Mouse (Mus musculus) embryonic facial prominence, embryonic 13.5 days (tissue): ENCODE data around the gene Ttc36. TPM values are rescaled to one million over a fixed set of nuclear protein-coding genes. Genes with fewer than 3 reads are reported as not detected.

ENCODE experiments used
- ATAC-seq: fragments of 200-750 bp; cut with Nextera tagmentation; 2 replicates; pipeline ENCODE4 v1.8.0; 2017; ENCODE audit warnings: low read depth; ENCODE audit not compliant: insufficient number of reproducible peaks, insufficient read depth, low FRiP score, low TSS enrichment
- H3K27ac ChIP-seq: fragments of 300-500 bp; sonication (generic); 2 replicates; pipeline ENCODE4 v1.5.1; 2015; ENCODE audit warnings: moderate library complexity, mild to moderate bottlenecking, inconsistent platforms
- H3K27me3 ChIP-seq: fragments of 300-500 bp; sonication (generic); 2 replicates; pipeline ENCODE4 v1.6.1; 2015; ENCODE audit warnings: mild to moderate bottlenecking, inconsistent platforms
- H3K36me3 ChIP-seq: fragments of 300-500 bp; sonication (generic); 2 replicates; pipeline ENCODE4 v1.6.1; 2015; ENCODE audit warnings: mild to moderate bottlenecking, inconsistent platforms
- H3K4me1 ChIP-seq: fragments of 300-500 bp; sonication (generic); 2 replicates; pipeline ENCODE4 v1.6.1; 2015; ENCODE audit warnings: inconsistent platforms
- H3K4me2 ChIP-seq: fragments of 300-500 bp; sonication (generic); 2 replicates; pipeline ENCODE4 v1.6.1; 2015; ENCODE audit warnings: moderate library complexity, mild to moderate bottlenecking, inconsistent platforms
- H3K4me3 ChIP-seq: fragments of 300-500 bp; sonication (generic); 2 replicates; pipeline ENCODE4 v1.5.1; 2015; ENCODE audit warnings: mild to moderate bottlenecking, inconsistent platforms
- H3K9ac ChIP-seq: fragments of 300-500 bp; sonication (generic); 2 replicates; pipeline ENCODE4 v1.6.1; 2015; ENCODE audit warnings: mild to moderate bottlenecking, inconsistent platforms
- H3K9me3 ChIP-seq: fragments of 300-500 bp; sonication (generic); 2 replicates; pipeline ENCODE4 v1.6.1; 2016; ENCODE audit warnings: inconsistent platforms
- WGBS: fragments of 180-500 bp; shearing (Covaris S2); methylation state at CpG from one replicate; pipeline ENCODE4 v1.1.7; 2015; ENCODE audit warnings: mixed read lengths; 5-methylcytosine and 5-hydroxymethylcytosine counted together
- polyA plus RNA-seq: library from polyadenylated mRNA; unstranded; fragments of >200 nt; fragmentation: Nextera tagmentation; extraction: Ambion mirVana; gene quantifications from 2 replicates; pipeline ENCODE4 v1.2.1, GENCODE M21; 2015

Gene Ttc36
- 2.2 TPM in 1 of 2 replicates, not detected in the other for polyA plus RNA-seq

DNA sequence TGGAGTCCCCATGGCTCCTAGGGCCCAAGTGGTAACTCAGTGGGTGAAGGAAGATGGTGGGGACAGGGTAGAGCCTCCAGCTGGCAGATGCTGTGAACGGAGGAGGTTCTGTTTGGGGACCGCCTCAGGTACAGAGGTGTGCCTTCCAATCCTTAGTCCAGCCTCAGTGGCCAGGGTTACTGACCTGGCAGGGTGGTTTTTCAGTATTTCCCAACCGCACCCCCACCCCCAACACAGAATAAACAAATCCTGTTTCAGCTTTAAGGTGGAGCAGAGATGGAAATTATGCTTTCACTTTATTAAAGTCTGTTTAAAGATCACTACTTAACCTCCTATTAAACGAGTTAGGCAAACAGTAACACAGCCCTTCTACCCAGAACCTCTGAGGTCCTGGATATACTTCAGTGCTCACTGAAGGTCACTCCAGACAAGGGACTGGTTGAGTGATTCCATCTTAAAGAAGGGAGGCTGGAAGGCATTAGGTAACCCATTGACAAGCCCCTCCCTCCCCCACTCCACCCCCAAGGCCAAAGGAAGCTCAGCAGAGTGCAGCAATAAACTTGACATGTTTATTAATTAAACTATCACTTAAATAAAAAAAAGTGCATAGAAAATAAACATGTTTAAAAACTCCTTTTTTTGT lies at the start of gene Ttc36:
Gene Ttc36, minus strand, starts transcription at position 265 of the 643 bp plus-strand sequence.
- H3K27me3 ChIP-seq = peaks cover 32% of the 10 kb centered on the region
- H3K4me1 ChIP-seq = peaks cover 15% of the 10 kb centered on the region
- H3K4me3 ChIP-seq = no peak within 1 kb of the TSS
- no peaks in the 10 kb centered on the region for H3K9me3 ChIP-seq
- no peak for ATAC-seq
- no peak within 1 kb of the TSS for H3K27ac ChIP-seq
- H3K9ac ChIP-seq = no peak within 1 kb of the TSS
- no peak within 1 kb of the TSS for H3K4me2 ChIP-seq
- H3K36me3 ChIP-seq = peaks cover 32% of the 10 kb centered on the region
- WGBS = 66% methylated on average over 4 of the region's 4 CpGs

DNA sequence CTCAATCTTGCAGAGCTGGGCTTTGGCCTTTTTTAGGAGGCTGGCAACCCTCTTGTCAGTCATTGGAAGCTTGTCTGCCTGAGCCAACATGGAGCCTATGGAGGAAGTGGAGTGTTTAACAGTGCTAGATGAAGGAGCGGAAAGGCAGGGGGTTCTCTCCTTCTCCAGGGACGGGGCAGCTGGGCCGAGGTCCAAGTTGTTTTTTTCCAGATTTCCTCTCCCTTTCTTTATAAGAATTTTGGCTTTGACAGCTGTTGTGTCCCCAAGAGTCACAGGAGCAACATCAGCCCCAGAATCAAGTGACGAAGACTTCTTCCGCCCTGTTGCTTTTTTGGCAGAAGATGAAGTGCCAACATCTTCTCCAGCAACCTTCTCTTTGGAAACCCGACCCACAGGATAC lies 44.6 kb upstream of the Ttc36 start:
- Histone ChIP-seq H3K9me3 (no peaks in the 10 kb centered on the region), H3K27me3 (no peaks in the 10 kb centered on the region), H3K4me2 (no peak overlapping the region), H3K36me3 (peaks cover 86% of the 10 kb centered on the region), H3K4me3 (no peak overlapping the region), H3K9ac (no peak overlapping the region), H3K4me1 (no peaks in the 10 kb centered on the region), H3K27ac (no peak overlapping the region)
- no peak for ATAC-seq
- WGBS = 87% methylated on average over 6 of the region's 6 CpGs

DNA sequence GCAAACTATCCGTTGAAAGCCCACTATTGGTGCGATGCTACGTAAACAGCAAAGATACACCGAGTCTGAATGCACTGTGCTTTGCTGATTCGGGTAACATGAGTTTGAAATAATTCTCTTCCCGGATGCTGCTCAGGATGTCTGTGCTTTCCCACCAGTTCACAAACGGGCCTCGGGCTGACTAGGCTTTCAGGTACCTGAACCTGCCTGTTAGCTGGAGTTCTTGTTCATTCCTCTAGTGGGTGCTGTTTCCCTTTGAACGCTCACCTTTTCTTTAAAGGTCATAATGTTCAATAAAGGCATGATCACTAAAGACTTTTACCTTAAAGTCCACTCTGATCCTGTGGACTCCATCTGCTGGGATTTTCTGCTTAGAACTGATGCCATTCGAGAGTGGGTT lies 38.4 kb upstream of the Ttc36 start:
- H3K27ac ChIP-seq = no peak overlapping the region
- H3K4me3 ChIP-seq = no peak overlapping the region
- no peaks in the 10 kb centered on the region for H3K4me1 ChIP-seq
- no peaks in the 10 kb centered on the region for H3K9me3 ChIP-seq
- 87% methylated on average over 10 of the region's 10 CpGs for WGBS
- no peak for ATAC-seq
- H3K36me3 ChIP-seq = peaks cover 87% of the 10 kb centered on the region
- H3K9ac ChIP-seq = no peak overlapping the region
- H3K4me2 ChIP-seq = no peak overlapping the region
- H3K27me3 ChIP-seq = no peaks in the 10 kb centered on the region

DNA sequence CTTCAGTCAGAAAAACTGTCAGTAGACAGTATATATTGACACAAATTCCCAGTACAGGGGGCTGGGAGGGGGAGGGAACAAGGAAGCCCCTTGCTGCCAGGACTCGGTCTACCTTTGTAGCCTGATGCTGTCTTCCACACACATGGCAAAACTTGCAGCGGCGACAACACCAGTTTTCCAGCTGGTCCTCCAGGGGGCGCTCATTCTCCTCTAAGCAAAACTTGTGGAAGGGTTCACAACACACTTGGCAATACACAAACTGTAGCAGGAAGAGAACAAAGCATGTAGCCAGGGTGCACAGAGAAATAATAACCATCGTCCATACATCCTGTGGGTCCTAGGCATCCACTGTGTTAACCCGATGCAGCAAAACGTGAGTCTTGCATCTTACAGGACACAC lies 33.6 kb upstream of the Ttc36 start:
- no peaks in the 10 kb centered on the region for H3K4me1 ChIP-seq
- H3K4me2 ChIP-seq = no peak overlapping the region
- peaks cover 88% of the 10 kb centered on the region for H3K36me3 ChIP-seq
- H3K9me3 ChIP-seq = no peaks in the 10 kb centered on the region
- 54% methylated on average over 7 of the region's 7 CpGs for WGBS
- H3K4me3 ChIP-seq = no peak overlapping the region
- ATAC-seq = no peak
- H3K9ac ChIP-seq = no peak overlapping the region
- H3K27ac ChIP-seq = no peak overlapping the region
- no peaks in the 10 kb centered on the region for H3K27me3 ChIP-seq

DNA sequence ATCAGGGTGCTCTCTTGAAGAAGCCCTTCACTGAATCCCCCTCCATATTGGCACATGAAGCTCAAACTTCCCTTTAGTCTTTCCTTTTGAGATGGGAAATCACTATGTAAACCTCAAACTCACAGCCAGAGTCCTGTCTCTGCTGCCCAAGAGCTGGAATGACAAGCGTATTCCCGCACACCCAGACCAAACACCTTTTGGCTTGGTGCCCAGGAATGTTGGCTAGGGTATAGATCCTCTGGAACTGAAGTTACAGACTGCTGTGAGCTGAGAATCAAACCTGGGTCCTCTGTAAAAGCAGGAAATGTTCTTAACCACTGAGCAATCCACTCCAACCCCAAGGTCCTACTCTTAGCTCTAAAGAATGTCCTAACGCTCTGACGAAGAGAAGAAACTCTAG lies 29.5 kb upstream of the Ttc36 start:
- H3K27ac ChIP-seq = no peak overlapping the region
- no peak overlapping the region for H3K4me2 ChIP-seq
- no peak for ATAC-seq
- 91% methylated on average over 4 of the region's 4 CpGs for WGBS
- no peaks in the 10 kb centered on the region for H3K9me3 ChIP-seq
- H3K27me3 ChIP-seq = no peaks in the 10 kb centered on the region
- peaks cover 88% of the 10 kb centered on the region for H3K36me3 ChIP-seq
- no peak overlapping the region for H3K9ac ChIP-seq
- no peak overlapping the region for H3K4me3 ChIP-seq
- H3K4me1 ChIP-seq = no peaks in the 10 kb centered on the region

DNA sequence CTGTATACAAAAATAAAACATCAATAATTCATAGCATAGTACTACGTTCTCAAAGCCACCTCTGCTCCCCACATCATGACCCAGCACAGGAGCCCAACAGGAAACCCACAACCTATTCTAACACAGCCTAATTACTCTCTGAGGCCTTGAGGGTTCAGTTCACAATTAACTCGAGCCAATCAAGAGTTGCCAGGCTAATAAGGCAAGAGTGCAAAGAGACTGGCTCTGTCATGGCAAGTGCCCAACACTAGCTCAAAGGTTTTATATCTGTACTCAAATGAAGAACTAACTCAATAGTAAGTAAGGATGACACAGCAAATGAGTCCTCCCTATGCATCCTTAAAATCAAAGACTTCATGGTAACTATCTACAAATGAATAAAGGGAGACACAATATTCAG lies 27.6 kb upstream of the Ttc36 start:
- Histone ChIP-seq H3K4me3 (no peak overlapping the region), H3K36me3 (peaks cover 94% of the 10 kb centered on the region), H3K27ac (no peak overlapping the region), H3K9ac (no peak overlapping the region), H3K9me3 (no peaks in the 10 kb centered on the region), H3K4me1 (no peaks in the 10 kb centered on the region), H3K27me3 (no peaks in the 10 kb centered on the region), H3K4me2 (no peak overlapping the region)
- no peak for ATAC-seq
- WGBS = 84% methylated on average over 2 of the region's 2 CpGs

DNA sequence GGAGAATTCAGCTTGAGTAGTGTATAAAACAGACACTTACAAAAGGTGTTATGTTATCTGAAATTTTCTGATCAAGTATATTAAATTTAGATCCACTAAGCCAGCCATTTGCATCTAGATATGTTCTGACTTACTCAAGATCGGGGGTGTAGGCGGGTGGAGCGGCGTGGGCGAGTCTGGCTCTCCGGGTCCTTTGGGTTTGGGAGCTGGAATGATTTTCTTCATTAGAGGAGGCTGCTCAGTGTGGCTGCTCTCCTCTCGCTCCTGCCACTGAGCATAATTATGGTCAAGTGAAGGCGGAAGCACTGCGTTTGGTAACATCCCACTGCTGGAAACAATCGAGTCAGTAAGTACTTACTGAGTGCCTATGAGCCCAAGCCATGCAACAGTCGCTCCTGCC lies 26.1 kb upstream of the Ttc36 start:
- 91% methylated on average over 11 of the region's 11 CpGs for WGBS
- H3K36me3 ChIP-seq = peaks cover 93% of the 10 kb centered on the region
- no peak overlapping the region for H3K9ac ChIP-seq
- no peak for ATAC-seq
- no peaks in the 10 kb centered on the region for H3K4me1 ChIP-seq
- no peak overlapping the region for H3K4me3 ChIP-seq
- no peaks in the 10 kb centered on the region for H3K9me3 ChIP-seq
- no peak overlapping the region for H3K27ac ChIP-seq
- no peaks in the 10 kb centered on the region for H3K27me3 ChIP-seq
- no peak overlapping the region for H3K4me2 ChIP-seq

DNA sequence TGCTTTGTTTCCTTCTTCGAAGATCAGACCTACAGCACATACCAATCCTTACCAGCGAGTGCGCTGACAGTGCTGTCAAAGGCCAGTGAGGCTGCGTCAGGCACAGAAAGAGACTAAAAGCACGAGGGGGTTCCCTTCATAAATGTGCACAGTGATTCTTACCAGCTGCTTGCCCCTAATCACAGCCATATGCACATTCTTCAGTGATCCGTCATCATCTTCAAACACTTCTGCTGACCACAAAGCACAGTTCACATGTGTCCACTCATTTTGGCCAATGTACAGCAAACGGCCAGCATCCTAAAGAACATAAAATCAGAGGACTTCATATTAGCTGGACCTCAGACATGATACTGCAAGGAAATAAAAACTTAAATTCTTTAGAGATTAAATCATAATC lies 23.8 kb upstream of the Ttc36 start:
- Histone ChIP-seq H3K36me3 (peaks cover 92% of the 10 kb centered on the region), H3K9ac (no peak overlapping the region), H3K27me3 (no peaks in the 10 kb centered on the region), H3K4me2 (no peak overlapping the region), H3K9me3 (no peaks in the 10 kb centered on the region), H3K27ac (no peak overlapping the region), H3K4me3 (no peak overlapping the region), H3K4me1 (no peaks in the 10 kb centered on the region)
- no peak for ATAC-seq
- 38% methylated on average over 7 of the region's 7 CpGs for WGBS

DNA sequence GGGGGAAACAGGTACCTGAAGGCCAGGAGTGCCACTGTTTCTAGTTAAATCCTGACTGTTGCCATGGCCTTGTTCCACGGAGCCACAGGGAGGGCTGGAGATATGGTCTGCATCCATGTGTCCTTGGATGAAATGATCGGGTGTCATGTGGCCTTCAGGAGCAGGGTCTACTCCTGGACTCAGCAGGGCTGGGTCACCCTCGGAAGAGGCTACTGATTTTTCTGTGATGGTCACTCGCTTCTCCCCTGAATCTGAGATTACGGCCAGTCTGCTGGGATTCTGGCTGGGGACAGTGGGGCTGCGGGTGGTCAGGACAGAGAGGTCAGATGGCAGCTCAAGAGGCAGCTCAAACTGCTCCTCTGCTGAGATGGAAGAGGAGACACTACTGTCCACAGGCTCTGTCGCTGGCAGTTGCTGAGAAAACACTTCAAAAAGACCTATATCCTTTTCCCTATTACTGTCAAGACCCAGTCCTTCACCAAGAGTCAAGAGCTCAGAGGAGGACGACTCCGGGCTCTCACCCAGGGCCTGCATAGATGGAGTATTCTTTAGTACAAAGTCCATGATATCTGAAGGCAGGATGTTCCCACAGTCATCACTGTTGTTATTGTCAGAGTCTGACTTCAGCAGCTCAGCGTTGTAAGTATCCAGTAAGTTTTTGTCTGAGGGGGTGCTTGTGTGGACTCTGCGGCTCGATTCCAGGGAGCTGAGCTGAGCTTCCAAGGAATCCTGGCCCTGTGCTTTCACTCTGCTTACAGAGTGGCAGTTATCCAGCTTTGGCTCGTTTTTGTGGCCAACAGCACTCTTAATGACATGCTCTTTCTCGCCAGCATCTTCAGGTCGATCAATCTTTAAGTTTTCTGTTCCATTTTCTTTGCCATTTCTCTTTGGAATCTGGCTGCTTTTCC lies 17.3 kb upstream of the Ttc36 start:
- Histone ChIP-seq H3K36me3 (peaks cover 98% of the 10 kb centered on the region), H3K27ac (no peak overlapping the region), H3K27me3 (no peaks in the 10 kb centered on the region), H3K4me3 (no peak overlapping the region), H3K9me3 (no peaks in the 10 kb centered on the region), H3K9ac (no peak overlapping the region), H3K4me2 (no peak overlapping the region), H3K4me1 (no peaks in the 10 kb centered on the region)
- WGBS = 90% methylated on average over 15 of the region's 15 CpGs
- no peak for ATAC-seq

DNA sequence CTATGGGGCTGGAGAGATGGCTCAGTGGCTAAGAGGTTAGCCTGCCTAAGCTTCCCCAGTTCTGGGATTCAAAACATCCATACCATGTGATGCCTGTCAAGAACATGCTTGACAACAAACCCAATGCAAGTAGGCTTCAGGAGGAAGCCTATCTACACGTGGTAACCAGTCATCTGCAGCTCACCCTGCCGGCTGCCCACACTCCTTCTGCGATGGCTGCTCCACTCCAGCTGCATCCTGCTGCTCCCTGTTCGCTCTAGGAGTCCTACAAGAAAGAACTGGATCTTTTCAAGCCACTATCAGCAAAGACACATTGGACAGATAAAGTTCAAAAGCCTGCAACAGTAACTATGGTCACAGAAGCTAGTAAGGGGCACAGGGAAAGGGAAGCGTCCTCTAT lies 14.7 kb upstream of the Ttc36 start:
- Histone ChIP-seq H3K27me3 (no peaks in the 10 kb centered on the region), H3K4me1 (no peaks in the 10 kb centered on the region), H3K4me2 (no peak overlapping the region), H3K9ac (no peak overlapping the region), H3K27ac (no peak overlapping the region), H3K9me3 (no peaks in the 10 kb centered on the region), H3K36me3 (peaks cover 100% of the 10 kb centered on the region), H3K4me3 (no peak overlapping the region)
- WGBS = 87% methylated on average over 5 of the region's 5 CpGs
- ATAC-seq = no peak

DNA sequence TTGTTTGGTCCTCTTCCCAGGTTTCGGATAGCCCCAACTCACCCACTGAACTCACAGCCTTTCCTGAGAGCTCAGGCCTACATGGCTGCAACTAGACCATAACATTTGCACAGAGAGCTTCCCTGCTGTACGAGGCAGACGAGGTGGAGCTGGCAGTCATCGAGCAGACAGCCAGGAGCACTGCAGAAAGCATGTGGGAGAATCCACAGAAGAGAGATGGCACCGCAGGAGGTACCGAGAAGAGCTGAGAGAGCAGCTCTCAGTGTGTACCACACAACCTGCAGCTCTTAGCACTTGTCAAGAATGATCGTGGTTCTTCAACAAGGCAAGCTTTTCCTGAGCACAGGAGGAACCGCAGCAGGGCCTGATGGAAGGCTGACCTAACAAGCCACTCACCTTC lies 11.3 kb upstream of the Ttc36 start:
- H3K4me2 ChIP-seq = no peak overlapping the region
- WGBS = 96% methylated on average over 8 of the region's 8 CpGs
- no peaks in the 10 kb centered on the region for H3K27me3 ChIP-seq
- ATAC-seq = no peak
- H3K9me3 ChIP-seq = no peaks in the 10 kb centered on the region
- H3K27ac ChIP-seq = no peak overlapping the region
- no peaks in the 10 kb centered on the region for H3K4me1 ChIP-seq
- H3K36me3 ChIP-seq = peaks cover 99% of the 10 kb centered on the region
- H3K9ac ChIP-seq = no peak overlapping the region
- H3K4me3 ChIP-seq = no peak overlapping the region

DNA sequence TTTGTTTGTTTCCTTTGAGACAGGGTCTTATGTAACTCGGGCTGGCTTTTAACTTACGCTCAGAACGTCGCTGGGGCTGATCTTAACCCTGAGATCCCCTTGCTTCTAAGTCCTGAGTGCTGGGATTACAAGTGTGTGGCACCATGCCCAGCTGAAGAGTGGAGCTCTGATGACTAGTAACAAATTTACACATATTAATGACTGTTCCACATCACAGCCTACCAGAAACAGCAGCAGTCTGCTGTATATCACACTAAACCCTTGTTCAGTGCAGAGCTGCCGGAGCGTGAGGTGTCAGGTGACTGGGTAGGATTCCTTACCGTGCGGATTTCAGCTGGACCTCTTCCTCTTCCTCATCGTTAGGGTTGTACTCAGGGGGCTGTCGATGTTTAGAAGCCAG lies 7.4 kb upstream of the Ttc36 start:
- no peaks in the 10 kb centered on the region for H3K9me3 ChIP-seq
- peaks cover 98% of the 10 kb centered on the region for H3K36me3 ChIP-seq
- no peak overlapping the region for H3K27ac ChIP-seq
- no peak for ATAC-seq
- no peak overlapping the region for H3K4me2 ChIP-seq
- H3K9ac ChIP-seq = no peak overlapping the region
- no peaks in the 10 kb centered on the region for H3K27me3 ChIP-seq
- H3K4me1 ChIP-seq = no peaks in the 10 kb centered on the region
- no peak overlapping the region for H3K4me3 ChIP-seq
- WGBS = 89% methylated on average over 10 of the region's 10 CpGs
